In genomic region chr2:83690372-83690771, GRCm38 (mm10) we compare ENCODE assay signal across 11 mouse cellular contexts.
"Had no signal": no experiment of that assay in that cellular context is flagged by ENCODE, and none has a peak within 500 bp of the region (broad histone marks: within the 10 kb centered on the region; RNA-seq: fewer than 3 reads in every experiment).

No protein-coding gene starts in this region.

- H3K4me2 ChIP-seq: limb, embryonic 12.5 days; midbrain, embryonic 12.5 days had no signal

- H3K36me3 ChIP-seq: limb, embryonic 12.5 days; midbrain, embryonic 12.5 days had no signal

- H3K27ac ChIP-seq: limb, embryonic 12.5 days; liver, embryonic 14.5 days; midbrain, embryonic 12.5 days had no signal

- H3K9ac ChIP-seq: limb, embryonic 12.5 days; liver, embryonic 14.5 days; midbrain, embryonic 12.5 days had no signal

- H3K27me3 ChIP-seq: limb, embryonic 12.5 days; midbrain, embryonic 12.5 days had no signal

- DNase-seq: kidney, adult 9 months; kidney, postnatal 14 days; layer of hippocampus, adult 9-11 months; layer of hippocampus, postnatal 36 days; lung, adult 18-20 months; right cerebral cortex, postnatal 14 days; thymus, adult 18-20 months; thymus, postnatal 14 days had no signal

- H3K9me3 ChIP-seq: limb, embryonic 12.5 days; midbrain, embryonic 12.5 days had no signal

- H3K4me1 ChIP-seq: limb, embryonic 12.5 days had no signal

- H3K4me3 ChIP-seq: limb, embryonic 12.5 days; midbrain, embryonic 12.5 days had no signal
